Mouse (Mus musculus) spleen, adult 12 weeks (tissue): ENCODE measurements around the gene Sgtb.

ENCODE experiments used
- DNase-seq: peaks from one replicate; pipeline ENCODE4 v3.0.0; 2022; ENCODE audit warnings: low spot score

Sgtb gene

DNA sequence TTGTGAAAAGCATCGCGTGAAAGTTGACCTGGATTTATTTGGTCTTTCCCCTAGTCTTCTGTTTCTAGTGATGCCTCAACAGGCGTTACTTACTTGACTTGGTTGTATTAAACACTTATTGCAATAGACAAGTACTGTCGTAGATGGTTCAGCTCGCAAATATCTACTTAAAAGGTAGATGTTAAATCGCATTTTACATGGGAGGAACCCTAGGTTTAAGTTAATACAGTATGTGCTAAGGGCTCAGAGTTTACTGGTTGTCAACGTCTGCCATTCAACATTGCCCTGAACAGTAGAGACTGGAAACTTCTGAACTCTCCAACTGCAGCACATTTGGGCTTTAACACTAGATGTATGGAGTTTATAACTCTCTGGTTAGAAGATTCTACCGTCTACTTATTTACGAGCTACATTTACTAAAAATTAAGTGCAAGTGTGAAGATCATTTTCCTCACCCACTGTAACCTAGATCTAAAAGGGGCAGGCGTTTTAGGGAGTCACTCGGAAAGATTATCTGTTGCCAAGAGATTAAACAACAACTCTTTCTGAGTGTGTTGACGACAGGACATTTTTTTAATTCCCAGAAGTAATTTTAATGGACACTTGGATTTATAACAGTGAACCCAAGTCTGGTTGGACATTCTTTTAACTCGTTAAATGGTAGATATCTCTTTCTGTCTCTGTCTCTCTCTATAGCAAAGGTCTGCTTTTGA lies 69.8 kb downstream of the Sgtb start:
- DNase-seq = no peak

DNA sequence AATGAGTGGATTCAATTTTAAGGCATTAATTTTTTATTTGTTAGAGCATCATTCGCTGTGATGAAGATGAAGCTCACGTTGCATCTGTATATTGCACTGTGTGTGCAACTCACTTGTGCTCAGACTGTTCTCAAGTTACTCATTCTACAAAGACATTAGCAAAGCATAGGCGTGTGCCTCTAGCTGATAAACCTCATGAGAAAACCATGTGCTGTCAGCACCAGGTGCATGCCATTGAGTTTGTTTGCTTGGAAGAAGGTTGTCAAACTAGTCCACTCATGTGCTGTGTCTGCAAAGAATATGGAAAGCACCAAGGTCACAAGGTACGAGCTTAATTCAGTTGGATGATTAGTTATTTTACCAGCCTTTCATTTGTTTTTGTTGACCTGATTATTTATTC lies 77.8 kb downstream of the Sgtb start:
- DNase-seq = no peak
